Mouse (Mus musculus) testis, adult 2 months (tissue): ENCODE data around the gene Gm10220.
"Not testable (repeated sequence)": the region's sequence is repeated elsewhere in the genome, so short reads cannot be mapped to it uniquely, and the experiment has no call there.

Experiments used
- CTCF ChIP-seq: fragments of 200-500 bp; IDR thresholded peaks from 2 replicates; pipeline ENCODE4 v1.5.1; 2012; ENCODE audit warnings: low read depth, mild to moderate bottlenecking, inconsistent platforms, low read length, moderate library complexity; ENCODE audit not compliant: control insufficient read depth, insufficient read depth, insufficient replicate concordance
- POLR2A ChIP-seq: fragments of 200-500 bp; IDR thresholded peaks from 2 replicates; pipeline ENCODE4 v1.6.1; 2012; ENCODE audit warnings: low read depth, mild to moderate bottlenecking, inconsistent platforms, low read length, moderate library complexity; ENCODE audit not compliant: control insufficient read depth

DNA sequence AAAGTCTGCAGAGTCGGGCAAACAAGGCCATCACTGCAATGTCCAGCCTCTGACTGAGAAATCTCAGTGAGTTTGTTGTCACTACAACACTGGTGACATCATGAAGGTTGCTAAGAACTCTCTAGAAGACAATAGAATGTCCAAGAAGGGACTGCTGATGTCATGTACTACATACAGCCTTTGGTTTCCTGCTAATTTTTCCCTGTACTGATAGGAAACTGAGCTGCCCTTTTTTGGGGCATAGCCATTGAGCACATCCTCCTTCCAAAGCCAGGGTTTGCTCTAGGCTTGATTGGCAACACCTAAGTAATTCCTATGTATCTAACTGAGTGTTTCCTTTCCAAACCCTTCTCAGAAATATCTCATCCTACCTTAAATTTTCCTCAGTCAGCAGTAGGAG lies 32.0 kb downstream of the Gm10220 start, which contains the start of gene Gm10471:
- not testable (repeated sequence) for TF ChIP-seq CTCF, POLR2A
